Mouse (Mus musculus) forebrain, embryonic 11.5 days (tissue): ENCODE measurements at regions not wholly inside any gene's neighbourhood (a gene's known extent, or its start where the extent isn't known, plus 50 kb on each side); places are given as distances from the start of the nearest gene placed in this dataset.
"Not testable (repeated sequence)": the region's sequence is repeated elsewhere in the genome, so short reads cannot be mapped to it uniquely, and the experiment has no call there.

Experiments
- ATAC-seq: fragments of 200-750 bp; cut with Nextera tagmentation; replicated peaks from 2 replicates; pipeline ENCODE4 v1.8.0; 2017; ENCODE audit warnings: moderate TSS enrichment; ENCODE audit not compliant: low FRiP score
- DNase-seq: peaks from one replicate; pipeline ENCODE4 v3.0.0-alpha.2; 2017; ENCODE audit warnings: low spot score
- H3K27ac ChIP-seq: fragments of 300-500 bp; sonication (generic); 2 replicates; pipeline ENCODE4 v1.5.1; 2014; ENCODE audit warnings: low read depth, low read length
- H3K27me3 ChIP-seq: fragments of 300-500 bp; sonication (generic); 2 replicates; pipeline ENCODE4 v1.6.1; 2014; ENCODE audit warnings: mild to moderate bottlenecking, low read length, mixed read lengths; ENCODE audit not compliant: control insufficient read depth, insufficient read depth
- H3K36me3 ChIP-seq: fragments of 300-500 bp; sonication (generic); 2 replicates; pipeline ENCODE4 v1.6.1; 2014; ENCODE audit warnings: mild to moderate bottlenecking, low read length, moderate library complexity, mixed read lengths; ENCODE audit not compliant: control insufficient read depth, insufficient read depth
- H3K4me1 ChIP-seq: fragments of 300-500 bp; sonication (generic); replicated peaks from 2 replicates; pipeline ENCODE4 v1.6.1; 2014; ENCODE audit warnings: low read length, mixed read lengths; ENCODE audit not compliant: control insufficient read depth, insufficient read depth
- H3K4me2 ChIP-seq: fragments of 300-500 bp; sonication (generic); 2 replicates; pipeline ENCODE4 v1.6.1; 2014; ENCODE audit warnings: low read depth, mild to moderate bottlenecking, low read length, moderate library complexity, mixed read lengths; ENCODE audit not compliant: severe bottlenecking
- H3K4me3 ChIP-seq: fragments of 300-500 bp; sonication (generic); 2 replicates; pipeline ENCODE4 v1.5.1; 2014; ENCODE audit warnings: low read depth, low read length
- H3K9ac ChIP-seq: fragments of 300-500 bp; sonication (generic); 2 replicates; pipeline ENCODE4 v1.6.1; 2014; ENCODE audit warnings: low read length
- H3K9me3 ChIP-seq: fragments of 300-500 bp; sonication (generic); 2 replicates; pipeline ENCODE4 v1.6.1; 2016; ENCODE audit warnings: low read length, mixed read lengths; ENCODE audit not compliant: control insufficient read depth
- WGBS: fragments of 180-500 bp; shearing (Covaris S2); extraction: QIAGEN DNeasy Blood & Tissue Kit; methylation state at CpG from one replicate; pipeline ENCODE4 v1.1.7; 2014; 5-methylcytosine and 5-hydroxymethylcytosine counted together

- H3K4me2 ChIP-seq, DNase-seq, H3K9me3 ChIP-seq, H3K36me3 ChIP-seq, ATAC-seq, H3K9ac ChIP-seq, H3K4me1 ChIP-seq, H3K4me3 ChIP-seq, H3K27ac ChIP-seq, H3K27me3 ChIP-seq: not testable (repeated sequence)
- 83% methylated on average over 1 of the region's 1 CpGs for WGBS
Observed at GRCm38 (mm10) chr15:32781609-32782008, 537.0 kb downstream of the Sema5a start.

GRCm38 (mm10) chr15:32799222-32799621 is 554.6 kb downstream of the Sema5a start:
- H3K36me3 ChIP-seq, result no peaks in the 10 kb centered on the region
- 91% methylated on average over 1 of the region's 1 CpGs for WGBS
- no peak overlapping the region for H3K4me3 ChIP-seq
- H3K9me3 ChIP-seq, result no peaks in the 10 kb centered on the region
- no peak overlapping the region for H3K4me2 ChIP-seq
- H3K9ac ChIP-seq, result no peak overlapping the region
- no peaks in the 10 kb centered on the region for H3K4me1 ChIP-seq
- DNase-seq (no peak), ATAC-seq (no peak)
- H3K27ac ChIP-seq, result no peak overlapping the region
- H3K27me3 ChIP-seq, result no peaks in the 10 kb centered on the region

- Histone ChIP-seq H3K4me2 (no peak overlapping the region), H3K9me3 (no peaks in the 10 kb centered on the region; the same call in 1 of the 2 replicates), H3K4me3 (no peak overlapping the region), H3K4me1 (no peaks in the 10 kb centered on the region), H3K27ac (no peak overlapping the region), H3K27me3 (no peaks in the 10 kb centered on the region), H3K9ac (no peak overlapping the region), H3K36me3 (no peaks in the 10 kb centered on the region)
- 86% methylated on average over 2 of the region's 2 CpGs for WGBS
- no peak for ATAC-seq
- no peak for DNase-seq
Observed at GRCm38 (mm10) chr15:32810849-32811632, 566.4 kb downstream of the Sema5a start.

- Histone ChIP-seq H3K9ac (no peak overlapping the region), H3K9me3 (no peaks in the 10 kb centered on the region), H3K36me3 (no peaks in the 10 kb centered on the region), H3K4me1 (no peaks in the 10 kb centered on the region), H3K4me2 (no peak overlapping the region), H3K27ac (no peak overlapping the region), H3K4me3 (no peak overlapping the region), H3K27me3 (no peaks in the 10 kb centered on the region)
- ATAC-seq, result no peak
- 86% methylated on average over 1 of the region's 1 CpGs for WGBS
- DNase-seq, result no peak
Observed at GRCm38 (mm10) chr15:32839966-32840365, 595.4 kb downstream of the Sema5a start.
